Mouse (Mus musculus): ENCODE results near the gene Rnf212b.

DNA sequence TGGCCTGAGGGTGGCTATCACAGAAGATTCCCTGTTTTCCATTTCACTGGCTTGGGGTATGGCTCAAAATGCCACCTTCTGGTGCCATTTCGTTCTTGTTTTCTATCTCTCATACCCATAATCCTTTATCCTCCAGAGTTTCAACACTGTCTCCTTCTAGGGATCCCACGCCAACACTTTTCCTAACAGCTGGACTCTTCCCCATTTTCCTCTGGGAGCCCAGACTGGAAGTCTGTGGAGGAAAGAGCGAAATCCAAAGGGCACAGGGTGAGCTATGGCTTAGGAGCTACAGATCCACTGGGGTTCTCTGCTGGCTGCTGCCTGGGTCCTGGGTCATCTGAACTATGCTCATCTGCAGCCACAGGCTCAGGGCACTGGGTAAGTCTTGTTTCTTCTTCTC lies 60.2 kb downstream of the Rnf212b start:
- TF ChIP-seq CTCF (IDR thresholded peaks at IDR 0.05; ENCODE audit: low read depth), result no peak
- TF ChIP-seq EP300 (IDR thresholded peaks at IDR 0.05; ENCODE audit: low read depth), result no peak
